Mouse (Mus musculus) CH12F3 (cell line): ENCODE results near the gene Nsf.

ENCODE experiments used
- in situ Hi-C: fragments of 300-500 bp; cut with MboI; formaldehyde crosslinking; loops from 2 replicates; pipeline ENCODE4 v1.14.3; 2020; ENCODE audit warnings: low sequenced_read_pairs

Nsf gene

DNA sequence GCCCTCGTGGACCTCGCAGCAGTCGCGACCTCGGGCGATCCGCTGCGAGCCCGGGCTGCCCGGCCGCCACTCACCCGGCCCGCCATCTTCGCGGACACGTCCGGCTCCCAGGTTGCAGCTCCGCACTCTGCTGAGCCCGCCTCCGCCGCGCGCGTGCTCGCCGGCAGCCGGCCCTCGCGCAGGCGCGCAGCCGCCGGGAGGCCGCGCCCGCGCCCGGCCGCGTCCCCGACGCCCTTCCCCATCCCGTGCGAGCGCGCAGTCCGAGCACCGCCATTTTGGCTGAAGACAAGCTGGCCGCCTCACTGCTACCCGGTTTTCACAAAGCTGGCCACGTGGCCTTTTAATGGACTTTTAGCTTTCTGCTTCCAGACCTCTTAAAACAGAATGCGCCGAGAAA is at the start of gene Nsf:
TSS of gene Nsf (minus strand) at position 161 of the 397 bp plus-strand sequence.
- in situ Hi-C loops, result no loop called here

GRCm38 (mm10) chr11:104003397-104003796 is 49.5 kb upstream of the Nsf start:
- in situ Hi-C loops, result no loop called here

DNA sequence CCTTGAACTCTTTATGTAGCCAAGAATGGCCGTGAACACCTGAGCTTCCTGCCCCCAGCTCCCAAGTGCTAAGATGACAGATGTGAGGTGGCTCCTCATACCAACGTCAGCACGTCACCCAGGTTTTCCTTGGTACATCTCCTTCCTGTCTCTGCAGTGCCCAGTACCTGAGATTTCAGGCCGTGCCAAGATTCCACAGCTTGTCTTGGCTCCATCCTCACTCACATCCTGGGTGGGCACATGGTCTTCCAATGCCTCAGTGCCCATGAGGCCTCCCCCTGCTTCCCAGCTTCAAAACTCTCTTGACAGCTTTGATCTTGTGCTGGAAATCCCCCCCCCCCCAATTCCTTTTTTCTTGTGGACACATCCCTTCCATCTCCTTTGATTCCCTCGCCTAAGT is 48.3 kb upstream of the Nsf start:
- in situ Hi-C loops, result no loop called here

GRCm38 (mm10) chr11:104001395-104001955 is 47.6 kb upstream of the Nsf start:
- in situ Hi-C loops, result no loop called here

DNA sequence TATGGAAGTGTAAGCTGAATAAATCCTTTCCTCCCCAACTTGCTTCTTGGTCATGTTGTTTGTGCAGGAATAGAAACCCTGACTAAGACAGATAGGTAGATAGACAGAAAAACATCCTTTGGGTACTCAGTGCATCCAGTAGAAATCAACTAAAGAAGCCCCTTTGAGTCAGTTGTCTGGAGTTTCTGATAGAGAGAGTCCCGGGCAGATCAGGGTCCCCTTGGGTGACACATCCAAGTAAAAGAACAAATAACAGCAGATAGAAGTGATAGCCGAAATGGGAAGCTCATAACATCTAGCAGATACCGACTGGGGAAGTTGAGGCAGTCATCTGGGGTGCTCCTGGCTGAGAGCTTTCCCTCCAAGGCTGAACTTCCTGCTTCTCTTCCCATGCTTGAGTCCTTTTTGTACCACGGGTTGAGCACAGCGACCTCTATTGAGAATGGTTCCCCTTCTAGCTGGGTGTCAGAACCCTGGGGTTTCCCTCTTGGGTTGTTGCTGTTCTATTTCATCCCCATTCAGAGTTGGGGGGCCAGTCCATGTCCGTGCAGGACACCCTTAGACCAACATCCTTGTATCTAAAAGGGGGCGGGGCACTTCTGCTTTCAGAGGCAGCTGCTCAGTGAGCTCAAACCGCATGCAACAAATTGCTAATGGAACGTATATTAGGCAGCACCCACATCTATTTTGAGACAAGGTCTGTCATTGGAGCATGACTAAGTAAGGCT is 47.0 kb upstream of the Nsf start:
- in situ Hi-C loops, result no loop called here

DNA sequence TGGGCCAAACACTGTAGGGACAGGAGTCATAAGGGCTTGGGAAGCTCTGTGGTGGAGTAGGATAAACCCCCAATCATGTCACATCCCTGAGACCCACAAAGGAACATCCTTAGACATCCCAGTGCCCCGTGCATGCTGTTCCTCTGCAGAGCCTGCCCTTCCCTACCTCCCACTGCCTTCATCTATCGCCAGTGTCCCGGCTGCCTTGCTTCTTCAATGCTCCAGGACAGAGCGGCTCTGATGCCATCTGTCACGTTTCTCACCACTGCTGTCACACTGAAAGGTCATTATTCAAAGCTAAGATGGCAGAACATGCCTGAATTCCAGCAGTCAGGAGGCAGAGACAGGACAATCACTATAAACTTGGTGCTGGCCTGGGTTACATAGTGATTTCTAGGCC is 44.9 kb upstream of the Nsf start:
- in situ Hi-C loops, result no loop called here

DNA sequence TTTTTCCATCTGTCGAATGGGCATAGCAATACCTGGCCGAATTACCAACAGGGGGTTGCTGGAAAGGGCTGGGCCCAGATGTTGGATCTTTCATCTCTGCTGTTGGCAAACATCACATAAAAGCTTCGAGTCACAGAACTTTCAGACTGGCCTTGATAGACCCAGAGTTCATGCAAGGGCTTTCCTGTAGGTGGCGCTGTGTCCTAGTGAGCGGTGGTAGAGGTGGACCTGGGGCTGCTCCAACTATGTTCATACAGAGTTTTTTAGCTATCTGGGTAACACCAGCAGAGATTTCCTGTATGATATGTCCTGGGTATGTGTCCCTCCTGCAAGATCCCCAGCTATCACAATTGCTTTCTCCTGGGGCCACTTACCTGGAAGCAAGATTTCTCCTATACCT is 43.5 kb upstream of the Nsf start:
- in situ Hi-C loops, result no loop called here

DNA sequence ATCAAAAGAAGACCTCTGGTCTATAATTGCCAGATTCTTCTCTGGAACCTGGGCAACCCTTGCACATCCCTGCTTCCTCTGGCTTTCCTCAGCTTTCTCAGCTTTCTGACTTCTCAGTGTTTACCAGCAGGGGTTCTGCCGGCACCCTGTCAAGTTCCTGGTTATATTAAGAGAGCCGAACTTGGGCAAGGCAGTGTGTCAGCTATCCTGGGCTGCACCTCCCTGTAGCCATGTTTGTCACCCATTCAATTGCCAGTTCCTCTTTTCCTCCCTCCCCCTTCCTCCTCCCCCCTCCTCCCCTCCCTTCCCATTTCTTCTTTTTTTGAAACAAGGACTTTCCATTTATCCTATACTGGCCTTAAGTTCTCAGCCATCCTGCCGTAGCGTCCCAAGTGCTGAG is 38.8 kb upstream of the Nsf start:
- in situ Hi-C loops, result loop anchor here (5.0 kb wide), 1 partner anchor 185 kb away; no protein-coding TSS in a partner anchor

GRCm38 (mm10) chr11:103990049-103990557 is 36.2 kb upstream of the Nsf start:
- in situ Hi-C loops, result loop anchor here (5.0 kb wide), 1 partner anchor 187 kb away; no protein-coding TSS in a partner anchor

GRCm38 (mm10) chr11:103987423-103987822 is 33.6 kb upstream of the Nsf start:
- in situ Hi-C loops, result no loop called here

DNA sequence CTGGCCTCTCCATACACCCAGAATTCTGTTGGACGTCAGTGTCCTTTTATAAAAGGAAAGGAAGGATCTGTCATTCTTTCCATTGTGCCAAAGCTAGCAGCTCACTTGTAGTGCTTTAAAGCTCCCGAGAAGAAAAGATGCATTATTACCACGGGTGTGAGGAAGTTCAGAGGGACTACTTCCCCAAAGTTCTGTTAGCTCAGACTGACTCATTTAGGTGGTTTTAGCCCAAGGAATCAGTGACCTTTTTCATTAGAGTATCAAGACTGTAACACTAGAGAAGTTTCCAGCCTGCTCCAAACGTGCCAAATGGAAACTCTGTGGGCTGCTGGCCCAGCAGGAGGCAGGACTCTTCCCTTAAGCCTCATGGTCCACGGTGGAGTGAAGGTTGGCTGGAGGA is 30.2 kb upstream of the Nsf start:
- in situ Hi-C loops, result no loop called here

GRCm38 (mm10) chr11:103981826-103982225 is 28.0 kb upstream of the Nsf start:
- in situ Hi-C loops, result no loop called here

GRCm38 (mm10) chr11:103979381-103979780 is 25.5 kb upstream of the Nsf start:
- in situ Hi-C loops, result no loop called here

- in situ Hi-C loops, result no loop called here
Measured at GRCm38 (mm10) chr11:103970876-103971275, 17.0 kb upstream of the Nsf start.

DNA sequence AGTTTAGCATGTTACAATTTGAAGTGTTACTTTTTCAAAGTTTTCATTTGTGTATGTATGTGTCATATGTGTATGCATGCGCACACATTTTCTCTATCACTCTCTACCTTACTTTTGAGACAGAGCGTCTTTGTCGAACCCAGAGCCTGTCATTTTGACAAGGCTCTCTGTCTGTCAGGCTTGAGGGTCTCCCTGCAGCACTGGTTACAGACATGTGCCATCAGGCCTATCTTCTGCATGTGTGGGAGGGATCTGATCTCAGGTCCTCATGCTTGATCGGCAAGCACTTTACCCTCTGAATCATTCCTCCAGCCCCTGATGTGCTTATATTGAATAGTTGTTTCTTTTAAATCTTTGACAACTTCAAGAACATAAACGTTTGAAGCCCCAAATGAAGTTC is 15.4 kb upstream of the Nsf start:
- in situ Hi-C loops, result no loop called here

DNA sequence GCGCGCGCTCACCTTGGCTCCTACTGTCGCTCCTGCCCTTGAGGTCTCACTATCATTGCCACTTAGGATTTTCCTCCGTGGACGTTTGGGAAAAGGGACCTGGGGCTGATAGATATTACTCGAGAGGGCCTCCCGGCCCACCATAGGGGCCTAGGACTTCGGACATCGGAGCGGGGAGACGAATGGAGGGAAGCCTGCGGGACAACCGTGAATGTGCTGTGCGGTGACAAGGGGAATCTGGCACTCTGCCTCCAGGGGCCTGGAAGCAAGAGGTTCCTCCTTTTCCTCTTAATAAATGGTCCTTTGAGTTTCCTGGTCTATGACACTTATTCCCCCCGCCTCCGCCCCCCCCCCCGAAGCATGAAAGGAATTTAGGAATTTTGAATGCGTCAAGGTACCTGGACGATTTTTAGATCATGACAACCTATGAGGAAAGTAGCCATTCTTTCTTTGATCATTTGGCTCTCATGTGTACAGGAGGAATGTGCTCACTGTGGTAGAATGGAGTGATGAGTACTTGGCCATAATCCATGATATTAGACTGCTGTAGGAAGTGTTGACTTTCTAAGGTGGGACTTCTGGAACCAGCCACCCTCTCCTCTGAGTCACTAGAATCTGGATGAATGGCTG is 13.4 kb upstream of the Nsf start:
- in situ Hi-C loops, result no loop called here

GRCm38 (mm10) chr11:103956866-103957265 is 3.0 kb upstream of the Nsf start:
- in situ Hi-C loops, result no loop called here

GRCm38 (mm10) chr11:103953032-103953895 is 592 bp downstream of the Nsf start:
- in situ Hi-C loops, result no loop called here

DNA sequence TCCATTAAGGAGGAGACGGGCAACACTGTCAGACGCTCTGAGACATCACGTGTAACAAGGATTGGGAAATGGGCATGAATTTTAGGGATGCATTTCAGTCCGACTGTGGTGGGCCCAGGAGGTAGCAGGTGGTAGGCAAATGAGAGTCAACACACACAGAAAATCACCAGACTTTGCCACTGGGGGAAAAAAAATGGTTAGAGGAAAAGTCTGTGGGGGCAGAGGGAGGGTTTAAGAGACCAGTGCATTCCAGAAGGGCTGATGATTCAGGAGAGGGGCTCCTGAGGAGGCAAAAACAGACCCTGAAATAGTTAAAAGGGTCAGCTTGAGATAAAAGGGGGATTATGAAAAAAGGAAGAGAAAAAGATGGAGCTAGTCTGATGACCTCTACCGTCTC is 1.2 kb downstream of the Nsf start:
- in situ Hi-C loops, result no loop called here

DNA sequence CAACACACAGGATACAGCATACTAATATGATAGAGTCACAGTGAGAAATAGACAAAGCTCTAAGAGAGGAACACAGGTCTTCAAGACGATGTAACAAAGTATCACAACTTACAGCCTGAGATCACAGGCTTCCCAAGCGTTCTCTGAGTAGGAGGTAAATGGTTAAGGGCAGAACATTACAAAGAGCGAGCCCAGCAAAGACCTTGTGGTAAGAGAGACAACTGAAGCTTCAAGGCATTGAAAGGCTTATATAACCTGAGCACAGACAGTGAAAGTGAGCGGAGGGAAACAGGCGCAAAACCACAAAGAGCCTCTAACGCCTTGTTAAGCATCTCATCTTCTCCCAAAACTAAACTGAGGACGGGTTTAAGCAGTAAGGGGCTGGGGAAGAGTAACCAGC is 2.8 kb downstream of the Nsf start:
- in situ Hi-C loops, result no loop called here

- in situ Hi-C loops, result no loop called here
Measured at GRCm38 (mm10) chr11:103948952-103949351, 4.9 kb downstream of the Nsf start.
